Mouse (Mus musculus) ovary, postnatal 14 days (tissue): ENCODE data around the gene Sms.

ENCODE experiments used
- DNase-seq: peaks from one replicate; pipeline ENCODE4 v3.0.0; 2022; ENCODE audit warnings: low spot score

Sms gene

DNA sequence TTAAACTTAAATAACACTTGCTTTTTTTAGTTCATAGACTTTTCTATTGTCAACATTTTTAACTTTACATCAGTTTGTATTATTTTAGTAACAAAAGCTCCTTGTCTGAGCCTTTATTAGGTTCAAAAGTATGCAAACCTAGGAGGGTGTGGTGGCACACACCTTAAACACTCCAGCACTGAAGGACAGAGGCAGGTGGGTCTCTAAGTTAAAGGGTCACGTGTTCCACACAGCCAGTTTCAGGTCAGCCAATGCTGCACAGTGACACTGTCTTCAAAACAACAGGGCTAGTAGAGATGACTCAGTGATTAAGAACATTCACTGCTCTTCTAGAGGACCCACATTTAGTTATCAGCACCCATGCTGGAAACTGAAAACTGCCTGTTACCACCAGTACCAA is 43.1 kb downstream of the Sms start:
- no peak for DNase-seq

DNA sequence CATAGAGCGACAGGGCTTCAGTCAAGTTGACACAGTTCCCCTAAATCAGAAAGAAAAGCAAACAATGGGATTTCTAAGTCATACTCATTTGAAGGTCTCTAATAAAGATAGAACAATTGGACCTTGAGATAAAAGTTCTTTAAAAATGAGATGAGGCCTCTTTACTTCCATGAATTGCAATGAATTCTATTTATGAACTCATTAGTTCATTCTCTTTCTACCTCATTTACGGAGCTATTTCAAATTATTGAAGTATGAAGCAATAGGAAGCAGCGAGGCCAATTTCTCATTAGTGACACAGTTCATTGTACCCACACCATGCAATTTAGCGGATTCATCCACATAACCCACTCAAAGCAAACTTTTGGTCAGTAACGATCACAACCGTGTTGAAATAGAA is 44.7 kb downstream of the Sms start:
- DNase-seq: no peak

- DNase-seq: no peak
These were observed 57.3 kb downstream of the Sms start for GRCm38 (mm10) chrX:157434768-157435167.

DNA sequence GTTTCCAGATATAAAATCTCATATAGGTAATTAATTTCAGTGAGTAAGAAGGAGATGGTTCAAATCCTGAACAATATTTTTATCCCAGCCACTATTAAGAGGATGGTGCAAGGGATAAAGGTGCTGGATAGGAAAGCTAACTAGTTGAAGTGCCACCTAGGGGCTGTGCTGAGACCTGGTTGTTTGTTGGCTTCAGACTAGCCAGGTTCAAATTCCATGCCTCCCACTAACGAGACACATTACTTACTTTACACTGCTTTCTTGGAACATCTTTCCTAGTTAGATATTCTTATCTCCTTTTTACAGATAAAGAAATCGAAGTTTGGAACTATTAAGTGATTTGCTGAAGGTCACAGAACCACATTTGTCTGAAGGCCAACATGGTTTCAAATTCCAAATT is 72.6 kb downstream of the Sms start:
- no peak for DNase-seq

DNA sequence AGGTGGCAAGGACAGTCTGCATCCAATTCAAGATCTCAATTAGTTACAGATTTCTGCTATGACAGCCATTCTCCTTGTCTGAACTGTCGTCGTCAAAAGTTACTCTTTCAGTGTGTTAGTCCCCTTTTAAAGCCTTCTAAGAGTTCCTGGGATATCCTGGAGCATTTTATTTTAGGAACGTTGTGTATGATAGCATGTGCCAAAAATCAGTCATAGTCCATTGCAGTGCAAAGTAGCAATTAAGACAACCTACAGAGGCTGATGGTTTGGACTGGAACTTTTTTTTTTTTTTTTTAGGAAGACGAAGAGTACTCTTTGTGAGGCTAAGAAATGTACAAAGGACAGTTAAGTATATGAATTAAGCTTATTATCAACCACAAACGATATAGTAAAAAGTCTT is 76.9 kb downstream of the Sms start, which contains the start of gene Phex:
Gene Phex, minus strand, starts transcription at position 101 of the 400 bp plus-strand sequence.
- no peak for DNase-seq

- DNase-seq: no peak
These were observed 87.2 kb downstream of the Sms start for GRCm38 (mm10) chrX:157404919-157405318.
